Mouse (Mus musculus) cerebellum, adult 2 months (tissue): ENCODE data around the gene Yjefn3.

ENCODE experiments used
- CTCF ChIP-seq: fragments of 200-500 bp; IDR thresholded peaks from 2 replicates; pipeline ENCODE4 v1.5.1; 2011; ENCODE audit warnings: low read depth, mild to moderate bottlenecking, control low read depth, low read length, moderate library complexity, borderline replicate concordance; ENCODE audit not compliant: insufficient read depth
- POLR2A ChIP-seq: fragments of 200-500 bp; IDR thresholded peaks from 2 replicates; pipeline ENCODE4 v1.6.1; 2011; ENCODE audit warnings: low read length, control low read depth, borderline replicate concordance; ENCODE audit not compliant: insufficient read depth

DNA sequence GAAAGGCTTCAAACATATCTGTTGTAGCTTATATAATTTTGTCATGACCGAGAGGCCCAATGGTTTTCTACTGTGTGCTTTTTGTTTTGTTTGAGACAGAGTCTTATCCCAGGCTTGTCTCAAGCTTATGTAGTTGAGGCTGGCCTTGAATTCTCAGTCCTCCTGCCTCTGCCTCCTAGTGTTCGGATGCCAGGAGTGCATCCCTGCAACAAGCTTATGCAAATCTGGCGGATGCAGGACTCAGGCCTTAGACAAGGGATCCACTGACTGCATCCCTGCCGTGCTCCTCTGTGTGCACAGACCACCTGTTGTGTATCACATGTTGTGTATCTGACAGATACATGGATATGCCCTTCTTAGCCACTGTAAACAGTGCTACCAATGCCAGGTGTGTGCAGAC, 41.7 kb downstream of the Yjefn3 start:
- TF ChIP-seq CTCF (no peak), POLR2A (no peak)
